In the genomic region with DNA sequence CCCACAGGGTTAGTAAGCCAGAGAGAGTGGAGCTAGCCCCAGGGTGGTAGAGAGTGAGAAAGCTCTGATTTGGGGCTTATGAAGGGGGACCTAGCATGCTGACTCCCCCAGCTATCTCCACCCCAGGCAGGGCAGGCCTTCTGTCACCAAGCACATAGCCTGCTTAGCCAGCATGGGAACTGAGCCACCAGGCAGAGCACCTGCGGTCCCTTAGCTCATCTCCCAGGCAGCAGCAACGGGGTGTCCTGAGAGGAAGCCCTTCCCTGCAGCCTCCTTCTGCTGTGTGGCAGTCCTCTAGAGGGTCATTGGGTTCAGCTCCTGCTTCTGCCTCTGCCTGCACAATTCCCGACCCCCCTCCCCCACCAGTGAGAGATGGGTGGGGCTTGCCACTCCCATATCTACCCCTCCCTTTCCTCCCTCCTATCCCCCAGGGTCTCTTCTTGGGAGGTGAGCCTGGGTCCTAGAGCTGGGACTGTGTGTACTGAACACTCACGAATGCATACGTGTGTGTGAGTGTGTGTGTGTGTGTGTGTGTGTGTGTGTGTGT, we compare ENCODE assay signal across 11 mouse cellular contexts. TPM values are rescaled to one million over a fixed set of nuclear protein-coding genes. Genes with fewer than 3 reads are reported as not detected.
DNase-seq lines count a peak whose midpoint lies in the region; ATAC-seq and TF ChIP-seq lines count a peak whose summit lies in the region.
"Had no signal": no experiment of that assay in that cellular context is flagged by ENCODE, and none has a peak within 500 bp of the region (broad histone marks: within the 10 kb centered on the region; RNA-seq: fewer than 3 reads in every experiment).

No protein-coding gene starts in this region.

- no peak overlapping the region for H3K4me3 ChIP-seq in intestine, embryonic 15.5 days (replicated peaks)
- H3K4me3 ChIP-seq in intestine, postnatal 0 days (ENCODE audit: low read depth, low read length), result no peak overlapping the region
- peak overlapping the region; percentile 35 for H3K4me3 ChIP-seq in E14TG2a.4 (replicated peaks; ENCODE audit: low read length)
- no peak overlapping the region for H3K4me3 ChIP-seq in liver, embryonic 11.5 days (ENCODE audit: low read depth, low read length)
- H3K4me3 ChIP-seq: liver, embryonic 15.5 days had no signal

- peaks cover 64% of the 10 kb centered on the region for H3K4me1 ChIP-seq in intestine, embryonic 15.5 days (replicated peaks)
- 0 out of 2 replicates have a peak, but pooled peaks cover 3% of the 10 kb centered on the region for H3K4me1 ChIP-seq in intestine, postnatal 0 days (replicated peaks; ENCODE audit: control insufficient read depth, insufficient read depth, low read length)
- peaks cover 82% of the 10 kb centered on the region for H3K4me1 ChIP-seq in E14TG2a.4 (replicated peaks; ENCODE audit: low read depth, low read length)
- peaks cover 44% of the 10 kb centered on the region for H3K4me1 ChIP-seq in liver, embryonic 11.5 days (replicated peaks; ENCODE audit: control insufficient read depth, insufficient read depth, low read length)

- 23% methylated on average over 5 of the region's 5 CpGs for WGBS in intestine, embryonic 15.5 days
- 41% methylated on average over 5 of the region's 5 CpGs for WGBS in intestine, postnatal 0 days
- WGBS in liver, embryonic 11.5 days, result 53% methylated on average over 5 of the region's 5 CpGs

- no peaks in the 10 kb centered on the region for H3K27me3 ChIP-seq in intestine, embryonic 15.5 days (replicated peaks)
- H3K27me3 ChIP-seq in intestine, postnatal 0 days (replicated peaks; ENCODE audit: control insufficient read depth, insufficient read depth, low read length), result no peaks in the 10 kb centered on the region
- no peaks in the 10 kb centered on the region for H3K27me3 ChIP-seq in E14TG2a.4 (ENCODE audit: insufficient read depth, low read length)
- H3K27me3 ChIP-seq in liver, embryonic 11.5 days (replicated peaks; ENCODE audit: control insufficient read depth, insufficient read depth, low read length), result no peaks in the 10 kb centered on the region
- H3K27me3 ChIP-seq: CH12.LX; liver, embryonic 15.5 days had no signal

- no peak for TF ChIP-seq CTCF in intestine, postnatal 0 days (IDR thresholded peaks at IDR 0.05; ENCODE audit: low read depth)
- no peak for TF ChIP-seq CTCF in E14TG2a.4 (conservative IDR thresholded peaks at IDR 0.05; ENCODE audit: low read length)

- H3K9me3 ChIP-seq in intestine, embryonic 15.5 days, result no peaks in the 10 kb centered on the region
- H3K9me3 ChIP-seq in intestine, postnatal 0 days (ENCODE audit: control insufficient read depth), result no peaks in the 10 kb centered on the region
- H3K9me3 ChIP-seq in E14TG2a.4 (ENCODE audit: low read length), result no peaks in the 10 kb centered on the region
- H3K9me3 ChIP-seq in liver, embryonic 11.5 days (ENCODE audit: control insufficient read depth, low read length), result no peaks in the 10 kb centered on the region
- H3K9me3 ChIP-seq: liver, embryonic 15.5 days had no signal

- no peak overlapping the region for H3K27ac ChIP-seq in intestine, embryonic 15.5 days
- H3K27ac ChIP-seq in intestine, postnatal 0 days (ENCODE audit: low read depth, low read length), result no peak overlapping the region
- H3K27ac ChIP-seq in liver, embryonic 11.5 days (ENCODE audit: low read depth, low read length), result no peak overlapping the region
- H3K27ac ChIP-seq: liver, embryonic 15.5 days had no signal

- H3K4me2 ChIP-seq in intestine, embryonic 15.5 days (replicated peaks), result no peak overlapping the region
- H3K4me2 ChIP-seq in intestine, postnatal 0 days (replicated peaks; ENCODE audit: low read depth), result no peak overlapping the region
- no peak overlapping the region for H3K4me2 ChIP-seq in liver, embryonic 11.5 days
- H3K4me2 ChIP-seq: liver, embryonic 15.5 days had no signal

- peak; percentile 29 for ATAC-seq in intestine, embryonic 15.5 days
- ATAC-seq in intestine, postnatal 0 days, result no peak
- peak; percentile 30; the same call in 1 of the 2 replicates for ATAC-seq in liver, embryonic 11.5 days (replicated peaks; ENCODE audit: low FRiP score)
- ATAC-seq: midbrain, embryonic 16.5 days had no signal

- peak; percentile 32 for DNase-seq in MN1 (ENCODE audit: low spot score)
- DNase-seq in liver, embryonic 11.5 days (ENCODE audit: low spot score), result no peak
- no peak for DNase-seq in spleen, postnatal 10 days (ENCODE audit: low spot score in 2 of 2)
- no peak for DNase-seq in lung, postnatal 14 days
- DNase-seq: kidney, adult 18-20 months had no signal

- no peaks in the 10 kb centered on the region for H3K36me3 ChIP-seq in intestine, embryonic 15.5 days
- H3K36me3 ChIP-seq in intestine, postnatal 0 days (ENCODE audit: control insufficient read depth, insufficient read depth), result no peaks in the 10 kb centered on the region; the same call in 1 of the 2 replicates
- H3K36me3 ChIP-seq in E14TG2a.4 (ENCODE audit: insufficient read depth, low read length), result peaks cover 2% of the 10 kb centered on the region
- H3K36me3 ChIP-seq in liver, embryonic 11.5 days (ENCODE audit: control insufficient read depth, insufficient read depth, low read length), result no peaks in the 10 kb centered on the region
- H3K36me3 ChIP-seq: liver, embryonic 15.5 days had no signal

- H3K9ac ChIP-seq in intestine, embryonic 15.5 days, result no peak overlapping the region
- no peak overlapping the region for H3K9ac ChIP-seq in intestine, postnatal 0 days (ENCODE audit: low read depth, low read length)
- H3K9ac ChIP-seq in liver, embryonic 11.5 days (ENCODE audit: low read depth, low read length), result no peak overlapping the region
- H3K9ac ChIP-seq: liver, embryonic 15.5 days had no signal

RNA-seq across cellular contexts. Expression of a gene that starts 32.4 kb away (rescaled TPM):
- 22.7 and 29.8 TPM in 2 replicates for polyA plus RNA-seq in intestine, embryonic 15.5 days (2015; fragmentation: Nextera tagmentation; extraction: Ambion mirVana)
- 10.3 and 11.0 TPM in 2 replicates for polyA plus RNA-seq in intestine, postnatal 0 days (2015; fragmentation: Nextera tagmentation; extraction: Ambion mirVana)
- 30.2 and 31.1 TPM in 2 replicates for polyA plus RNA-seq in liver, embryonic 11.5 days (2014; fragmentation: Nextera tagmentation; extraction: Ambion mirVana)

RNA-seq across cellular contexts. Expression of a gene that starts 47.4 kb away (rescaled TPM):
- 639 and 690 TPM in 2 replicates for polyA plus RNA-seq in intestine, embryonic 15.5 days (2015; fragmentation: Nextera tagmentation; extraction: Ambion mirVana)
- polyA plus RNA-seq in intestine, postnatal 0 days (2015; fragmentation: Nextera tagmentation; extraction: Ambion mirVana), result 383 and 417 TPM in 2 replicates
- 683 and 733 TPM in 2 replicates for polyA plus RNA-seq in liver, embryonic 11.5 days (2014; fragmentation: Nextera tagmentation; extraction: Ambion mirVana)

RNA-seq across cellular contexts. Expression of a gene that starts 48.4 kb away (rescaled TPM):
- polyA plus RNA-seq in intestine, embryonic 15.5 days (2015; fragmentation: Nextera tagmentation; extraction: Ambion mirVana), result 1.8 and 1.9 TPM in 2 replicates
- 1.7 and 2.1 TPM in 2 replicates for polyA plus RNA-seq in intestine, postnatal 0 days (2015; fragmentation: Nextera tagmentation; extraction: Ambion mirVana)
- polyA plus RNA-seq in liver, embryonic 11.5 days (2014; fragmentation: Nextera tagmentation; extraction: Ambion mirVana), result 1.6 and 2.3 TPM in 2 replicates
